Mouse (Mus musculus) lung, embryonic 16.5 days (tissue): ENCODE results near the gene Fmo6. TPM values are rescaled to one million over a fixed set of nuclear protein-coding genes. Genes with fewer than 3 reads are reported as not detected.

Experiments used
- ATAC-seq: fragments of 200-750 bp; cut with Nextera tagmentation; 2 replicates; pipeline ENCODE4 v1.8.0; 2017; ENCODE audit warnings: low read depth, mild to moderate bottlenecking, moderate library complexity
- H3K27ac ChIP-seq: fragments of 300-500 bp; sonication (generic); 2 replicates; pipeline ENCODE4 v1.5.1; 2014; ENCODE audit warnings: mild to moderate bottlenecking, control low read depth, low read length
- H3K27me3 ChIP-seq: fragments of 300-500 bp; sonication (generic); 2 replicates; pipeline ENCODE4 v1.6.1; 2014; ENCODE audit warnings: low read depth, low read length, mixed read lengths; ENCODE audit not compliant: control insufficient read depth, insufficient read depth
- H3K36me3 ChIP-seq: fragments of 300-500 bp; sonication (generic); 2 replicates; pipeline ENCODE4 v1.6.1; 2014; ENCODE audit warnings: low read length; ENCODE audit not compliant: control insufficient read depth, insufficient read depth
- H3K4me1 ChIP-seq: fragments of 300-500 bp; sonication (generic); replicated peaks from 2 replicates; pipeline ENCODE4 v1.6.1; 2014; ENCODE audit warnings: low read length, mixed read lengths; ENCODE audit not compliant: control insufficient read depth, insufficient read depth
- H3K4me2 ChIP-seq: fragments of 300-500 bp; sonication (generic); 2 replicates; pipeline ENCODE4 v1.6.1; 2014; ENCODE audit warnings: low read depth, low read length, control low read depth
- H3K4me3 ChIP-seq: fragments of 300-500 bp; sonication (generic); 2 replicates; pipeline ENCODE4 v1.5.1; 2014; ENCODE audit warnings: mild to moderate bottlenecking, low read length, control low read depth
- H3K9ac ChIP-seq: fragments of 300-500 bp; sonication (generic); 2 replicates; pipeline ENCODE4 v1.6.1; 2014; ENCODE audit warnings: low read length, control low read depth
- H3K9me3 ChIP-seq: fragments of 300-500 bp; sonication (generic); 2 replicates; pipeline ENCODE4 v1.6.1; 2016; ENCODE audit warnings: low read length; ENCODE audit not compliant: control insufficient read depth
- WGBS: fragments of 180-500 bp; shearing (Covaris S2); extraction: QIAGEN DNeasy Blood & Tissue Kit; methylation state at CpG from one replicate; pipeline ENCODE4 v1.1.7; 2014; 5-methylcytosine and 5-hydroxymethylcytosine counted together
- polyA plus RNA-seq: library from polyadenylated mRNA; unstranded; fragments of >200 nt; fragmentation: Nextera tagmentation; extraction: Ambion mirVana; gene quantifications from 2 replicates; pipeline ENCODE4 v1.2.1, GENCODE M21; 2015

The Fmo6 gene
- not detected in 2 replicates for polyA plus RNA-seq

GRCm38 (mm10) chr1:162937415-162937814, at the start of gene Fmo6:
Gene Fmo6, minus strand, starts transcription at chr1:162937515.
- no peaks in the 10 kb centered on the region for H3K4me1 ChIP-seq
- 82% methylated on average over 6 of the region's 6 CpGs for WGBS
- no peak within 1 kb of the TSS for H3K4me3 ChIP-seq

GRCm38 (mm10) chr1:162986777-162987176, 49.5 kb upstream of the Fmo6 start:
- ATAC-seq = no peak
- Histone ChIP-seq H3K27me3 (no peaks in the 10 kb centered on the region), H3K9ac (no peak overlapping the region), H3K36me3 (no peaks in the 10 kb centered on the region), H3K27ac (no peak overlapping the region), H3K4me2 (no peak overlapping the region), H3K9me3 (no peaks in the 10 kb centered on the region), H3K4me3 (no peak overlapping the region), H3K4me1 (no peaks in the 10 kb centered on the region)
- 60% methylated on average over 1 of the region's 1 CpGs for WGBS

More at GRCm38 (mm10) chr1:162937415-162937814, at the start of gene Fmo6:
- Histone ChIP-seq H3K9me3 (no peaks in the 10 kb centered on the region), H3K9ac (no peak within 1 kb of the TSS), H3K36me3 (no peaks in the 10 kb centered on the region), H3K27ac (peak within 1 kb of the TSS; percentile 73), H3K4me2 (no peak within 1 kb of the TSS), H3K27me3 (no peaks in the 10 kb centered on the region)
- ATAC-seq = no peak

GRCm38 (mm10) chr1:162986121-162986748, 48.9 kb upstream of the Fmo6 start:
- Histone ChIP-seq H3K9me3 (no peaks in the 10 kb centered on the region), H3K4me3 (no peak overlapping the region), H3K4me1 (no peaks in the 10 kb centered on the region), H3K27ac (no peak overlapping the region), H3K9ac (no peak overlapping the region), H3K36me3 (no peaks in the 10 kb centered on the region), H3K27me3 (no peaks in the 10 kb centered on the region), H3K4me2 (no peak overlapping the region)
- 85% methylated on average over 2 of the region's 2 CpGs for whole genome bisulfite sequencing
- ATAC-seq = no peak

GRCm38 (mm10) chr1:162984428-162984827, 47.1 kb upstream of the Fmo6 start, which contains the start of gene Fmo3:
Gene Fmo3, minus strand, starts transcription at chr1:162984528.
- no peaks in the 10 kb centered on the region for H3K27me3 ChIP-seq
- no peak for ATAC-seq
- WGBS = 63% methylated on average over 1 of the region's 1 CpGs

GRCm38 (mm10) chr1:162963556-162963955, 26.2 kb upstream of the Fmo6 start:
- Histone ChIP-seq H3K9me3 (no peaks in the 10 kb centered on the region), H3K9ac (no peak overlapping the region), H3K36me3 (no peaks in the 10 kb centered on the region), H3K27ac (no peak overlapping the region), H3K4me1 (no peaks in the 10 kb centered on the region), H3K27me3 (no peaks in the 10 kb centered on the region), H3K4me2 (no peak overlapping the region), H3K4me3 (no peak overlapping the region)
- 62% methylated on average over 2 of the region's 2 CpGs for WGBS
- no peak for ATAC-seq

More at GRCm38 (mm10) chr1:162984428-162984827, 47.1 kb upstream of the Fmo6 start, which contains the start of gene Fmo3:
- H3K4me3 ChIP-seq = no peak within 1 kb of the TSS
- H3K9ac ChIP-seq = no peak within 1 kb of the TSS
- H3K36me3 ChIP-seq = no peaks in the 10 kb centered on the region
- H3K27ac ChIP-seq = no peak within 1 kb of the TSS
- no peaks in the 10 kb centered on the region for H3K4me1 ChIP-seq
- no peaks in the 10 kb centered on the region for H3K9me3 ChIP-seq
- no peak within 1 kb of the TSS for H3K4me2 ChIP-seq

- Histone ChIP-seq H3K4me3 (no peak overlapping the region), H3K4me2 (no peak overlapping the region), H3K27ac (no peak overlapping the region), H3K9me3 (no peaks in the 10 kb centered on the region), H3K9ac (no peak overlapping the region), H3K27me3 (no peaks in the 10 kb centered on the region), H3K4me1 (no peaks in the 10 kb centered on the region), H3K36me3 (no peaks in the 10 kb centered on the region)
- 73% methylated on average over 1 of the region's 1 CpGs for WGBS
- no peak for ATAC-seq
Measured at GRCm38 (mm10) chr1:162957422-162957821, 20.1 kb upstream of the Fmo6 start.

- Histone ChIP-seq H3K27me3 (no peaks in the 10 kb centered on the region), H3K4me3 (no peak overlapping the region), H3K4me2 (no peak overlapping the region), H3K9me3 (no peaks in the 10 kb centered on the region), H3K4me1 (no peaks in the 10 kb centered on the region), H3K27ac (no peak overlapping the region), H3K9ac (no peak overlapping the region), H3K36me3 (no peaks in the 10 kb centered on the region)
- 53% methylated on average over 2 of the region's 2 CpGs for WGBS
- ATAC-seq = no peak
Measured at GRCm38 (mm10) chr1:162953079-162953478, 15.8 kb upstream of the Fmo6 start.

- Histone ChIP-seq H3K4me1 (no peaks in the 10 kb centered on the region), H3K36me3 (no peaks in the 10 kb centered on the region), H3K4me3 (no peak overlapping the region), H3K27me3 (no peaks in the 10 kb centered on the region), H3K4me2 (no peak overlapping the region), H3K9ac (no peak overlapping the region), H3K27ac (no peak overlapping the region), H3K9me3 (no peaks in the 10 kb centered on the region)
- no peak for ATAC-seq
- WGBS = 80% methylated on average over 1 of the region's 1 CpGs
Measured at GRCm38 (mm10) chr1:162949763-162950162, 12.4 kb upstream of the Fmo6 start.

GRCm38 (mm10) chr1:162947934-162948333, 10.6 kb upstream of the Fmo6 start:
- no peak for ATAC-seq
- no peak overlapping the region for H3K4me2 ChIP-seq
- WGBS = 83% methylated on average over 6 of the region's 6 CpGs

More at GRCm38 (mm10) chr1:162947934-162948333, 10.6 kb upstream of the Fmo6 start:
- no peaks in the 10 kb centered on the region for H3K36me3 ChIP-seq
- no peak overlapping the region for H3K9ac ChIP-seq
- H3K27me3 ChIP-seq = no peaks in the 10 kb centered on the region
- no peaks in the 10 kb centered on the region for H3K9me3 ChIP-seq
- H3K4me3 ChIP-seq = no peak overlapping the region
- no peaks in the 10 kb centered on the region for H3K4me1 ChIP-seq
- H3K27ac ChIP-seq = no peak overlapping the region
